Comparison of ENCODE assay signal across 8 mouse cellular contexts in the genomic region with DNA sequence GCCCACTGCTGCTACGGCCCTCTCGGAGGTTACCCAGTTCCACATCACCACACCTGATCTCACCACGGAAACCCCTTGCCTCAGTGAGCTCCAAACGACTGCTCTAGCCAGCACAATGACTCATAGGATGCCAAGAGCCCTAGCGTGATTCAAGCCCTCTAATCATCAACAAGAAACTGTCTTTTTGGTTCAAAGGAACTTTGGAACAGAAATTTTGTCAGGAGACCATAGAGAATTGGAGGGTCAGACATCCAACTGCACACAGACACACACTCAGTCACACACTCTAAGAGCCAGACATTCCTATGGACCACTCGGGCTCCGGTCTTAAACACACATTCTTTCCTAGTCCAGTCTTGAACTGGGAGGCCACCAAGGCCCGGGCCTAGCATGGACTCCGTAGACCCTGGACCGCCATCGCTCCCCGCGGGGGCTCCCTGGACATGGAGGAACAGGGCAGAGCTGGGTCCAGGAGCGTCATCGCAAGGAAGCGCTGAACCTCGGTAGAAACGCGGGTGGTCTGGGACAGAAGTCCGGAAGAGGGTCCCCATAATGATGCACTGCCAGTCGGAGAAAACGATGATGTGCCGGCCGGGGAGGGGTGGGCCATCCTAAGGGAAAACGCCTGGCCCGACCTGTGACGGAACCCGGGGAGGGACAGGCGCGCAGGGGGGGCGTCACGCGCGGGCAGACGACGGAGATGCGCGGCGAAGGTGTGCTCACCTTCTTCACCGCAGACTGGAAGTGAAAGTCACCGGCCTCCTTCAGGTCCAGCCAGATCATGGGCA. TPM values are rescaled to one million over a fixed set of nuclear protein-coding genes. Genes with fewer than 3 reads are reported as not detected.
DNase-seq lines count a peak whose midpoint lies in the region; ATAC-seq lines count a peak whose summit lies in the region.

No protein-coding gene starts in this region.

- H3K36me3 ChIP-seq in embryonic facial prominence, embryonic 11.5 days (replicated peaks; ENCODE audit: control insufficient read depth, insufficient read depth, low read depth, low read length), result no peaks in the 10 kb centered on the region
- H3K36me3 ChIP-seq in midbrain, embryonic 16.5 days (ENCODE audit: control insufficient read depth, insufficient read depth, low read length), result no peaks in the 10 kb centered on the region

- 1% methylated on average over 40 of the region's 41 CpGs for WGBS in embryonic facial prominence, embryonic 11.5 days
- WGBS in midbrain, embryonic 16.5 days, result under 1% methylated on average over 41 of the region's 41 CpGs

- no peaks in the 10 kb centered on the region for H3K4me1 ChIP-seq in embryonic facial prominence, embryonic 11.5 days (ENCODE audit: control insufficient read depth, insufficient read depth, low read length)
- peaks cover 22% of the 10 kb centered on the region for H3K4me1 ChIP-seq in midbrain, embryonic 16.5 days (ENCODE audit: control insufficient read depth, insufficient read depth, low read length)

- peak; percentile 69 for ATAC-seq in embryonic facial prominence, embryonic 11.5 days (replicated peaks; ENCODE audit: insufficient number of reproducible peaks, low FRiP score, low TSS enrichment, low read depth)
- peak; percentile 77 for ATAC-seq in midbrain, embryonic 16.5 days

- DNase-seq in adrenal gland, adult 2 months, result peak; percentile 53
- no peak for DNase-seq in adrenal gland, postnatal 10 days
- DNase-seq in ovary, postnatal 10 days (ENCODE audit: low spot score), result peak; percentile 31
- no peak for DNase-seq in ovary, adult 18-20 months (ENCODE audit: low spot score)
- no peak for DNase-seq in embryonic facial prominence, embryonic 11.5 days (ENCODE audit: low spot score)
- peak; percentile 71 for DNase-seq in induced T-regulatory cell, adult 2 months (ENCODE audit: low read depth)
- no peak for DNase-seq in yolk sac, embryonic 10.5 days (ENCODE audit: low spot score)

- peak overlapping the region; percentile 73 for H3K4me3 ChIP-seq in embryonic facial prominence, embryonic 11.5 days (ENCODE audit: low read depth, low read length)
- H3K4me3 ChIP-seq in midbrain, embryonic 16.5 days (ENCODE audit: low read depth, low read length), result peak overlapping the region; percentile 75

- no peaks in the 10 kb centered on the region for H3K27me3 ChIP-seq in embryonic facial prominence, embryonic 11.5 days (ENCODE audit: control insufficient read depth, insufficient read depth, low read length)
- no peaks in the 10 kb centered on the region for H3K27me3 ChIP-seq in midbrain, embryonic 16.5 days (ENCODE audit: control insufficient read depth, insufficient read depth, low read depth, low read length)

- peak overlapping the region; percentile 79 for H3K9ac ChIP-seq in embryonic facial prominence, embryonic 11.5 days (replicated peaks; ENCODE audit: low read length)
- peak overlapping the region; percentile 96 for H3K9ac ChIP-seq in midbrain, embryonic 16.5 days (ENCODE audit: low read depth, low read length)

- H3K4me2 ChIP-seq in embryonic facial prominence, embryonic 11.5 days (ENCODE audit: low read depth, low read length), result peak overlapping the region; percentile 59
- peak overlapping the region; percentile 85 for H3K4me2 ChIP-seq in midbrain, embryonic 16.5 days (ENCODE audit: low read length)

- no peaks in the 10 kb centered on the region for H3K9me3 ChIP-seq in embryonic facial prominence, embryonic 11.5 days (replicated peaks; ENCODE audit: control insufficient read depth, low read length)
- H3K9me3 ChIP-seq in midbrain, embryonic 16.5 days (replicated peaks; ENCODE audit: control insufficient read depth, low read length, poor library complexity, severe bottlenecking), result no peaks in the 10 kb centered on the region

- H3K27ac ChIP-seq in embryonic facial prominence, embryonic 11.5 days (replicated peaks; ENCODE audit: low read depth, low read length), result no peak overlapping the region; the same call in 1 of the 2 replicates
- H3K27ac ChIP-seq in midbrain, embryonic 16.5 days (ENCODE audit: low read length), result peak overlapping the region; percentile 81

RNA-seq across cellular contexts. Expression of a gene that starts 0.5 kb away (rescaled TPM):
- 10 to 100 TPM; 62.9 to 72.5 TPM for total RNA-seq in adrenal gland, adult 2 months (2021)
- 64.5 and 88.5 TPM in 2 replicates for polyA plus RNA-seq in adrenal gland, adult 2 months (2012; rRNA removed)
- 10 to 100 TPM; 33.4 to 38.8 TPM for total RNA-seq in adrenal gland, postnatal 10 days (2021)
- 11.0 and 14.6 TPM in 2 replicates for polyA plus RNA-seq in embryonic facial prominence, embryonic 11.5 days (2014; fragmentation: Nextera tagmentation; extraction: Ambion mirVana)
- 18.5 and 24.0 TPM in 2 replicates for polyA plus RNA-seq in midbrain, embryonic 16.5 days (2015; fragmentation: Nextera tagmentation; extraction: Ambion mirVana)

RNA-seq across cellular contexts. Expression of a gene that starts 12.0 kb away (rescaled TPM):
- total RNA-seq in adrenal gland, adult 2 months (2021), result 1 to 10 TPM in 1 of 2 experiments, not detected in 1; 2.2 TPM
- polyA plus RNA-seq in adrenal gland, adult 2 months (2012; rRNA removed), result not detected in 2 replicates
- total RNA-seq in adrenal gland, postnatal 10 days (2021), result 10 to 100 TPM; 25.5 to 35.5 TPM
- 1.5 and 2.3 TPM in 2 replicates for polyA plus RNA-seq in embryonic facial prominence, embryonic 11.5 days (2014; fragmentation: Nextera tagmentation; extraction: Ambion mirVana)
- 0.80 and 1.4 TPM in 2 replicates for polyA plus RNA-seq in midbrain, embryonic 16.5 days (2015; fragmentation: Nextera tagmentation; extraction: Ambion mirVana)

Comparison
In these comparisons a context has a peak if more than half of its experiments do, and no peak if none do; other contexts are left out.
1. DNase-seq: peak in adrenal gland, adult 2 months (single experiment), ovary, postnatal 10 days (single experiment) and induced T-regulatory cell, adult 2 months (single experiment); none in adrenal gland, postnatal 10 days (single experiment), ovary, adult 18-20 months (single experiment), embryonic facial prominence, embryonic 11.5 days (single experiment) and yolk sac, embryonic 10.5 days (single experiment).